Mouse (Mus musculus): ENCODE data around the gene Tnnt1.
A peak's percentile ranks its signal among the peaks of the same experiment; 100 is the strongest.
"Not testable (repeated sequence)": the region's sequence is repeated elsewhere in the genome, so short reads cannot be mapped to it uniquely, and the experiment has no call there.

Gene Tnnt1

DNA sequence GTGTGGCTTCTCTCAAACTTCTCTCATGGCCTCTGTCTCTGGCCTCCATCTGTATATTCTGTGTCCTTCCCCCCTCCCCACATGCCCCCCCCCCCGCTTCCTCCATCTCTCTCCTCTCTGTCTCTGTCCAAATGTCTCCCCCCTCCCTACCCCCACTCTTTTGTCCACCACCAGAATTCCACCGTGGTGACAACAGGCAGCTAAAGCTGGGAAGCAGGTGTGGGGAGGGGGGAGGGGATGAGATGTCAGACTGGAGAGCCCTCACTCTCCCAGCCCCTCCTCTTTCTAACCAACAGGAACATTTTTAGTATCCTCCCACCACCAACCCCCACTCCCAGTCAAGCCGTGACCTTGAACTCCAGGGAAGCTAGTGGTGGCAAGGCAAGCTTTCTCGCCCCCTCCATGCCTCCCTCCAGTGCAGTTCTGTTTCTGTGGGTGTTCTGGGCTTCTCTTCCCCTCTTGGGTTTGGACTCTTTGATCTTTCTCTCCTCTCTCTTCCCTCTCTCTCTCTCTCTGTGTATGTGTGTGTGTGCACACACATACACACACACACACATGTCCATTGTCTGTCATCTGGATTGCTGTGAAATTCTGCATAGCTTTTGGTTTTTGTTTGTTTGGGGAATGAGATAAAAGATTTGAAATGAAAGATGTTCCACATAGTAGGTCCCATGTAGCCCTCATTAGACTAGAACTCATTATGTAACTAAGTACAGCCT lies at the start of gene Tnnt1:
TSS of gene Tnnt1 (minus strand) at position 51 of the 719 bp plus-strand sequence.
- no peak for DNase-seq

- no peak for DNase-seq
These were observed 46.5 kb upstream of the Tnnt1 start for GRCm38 (mm10) chr7:4562660-4563059.

DNA sequence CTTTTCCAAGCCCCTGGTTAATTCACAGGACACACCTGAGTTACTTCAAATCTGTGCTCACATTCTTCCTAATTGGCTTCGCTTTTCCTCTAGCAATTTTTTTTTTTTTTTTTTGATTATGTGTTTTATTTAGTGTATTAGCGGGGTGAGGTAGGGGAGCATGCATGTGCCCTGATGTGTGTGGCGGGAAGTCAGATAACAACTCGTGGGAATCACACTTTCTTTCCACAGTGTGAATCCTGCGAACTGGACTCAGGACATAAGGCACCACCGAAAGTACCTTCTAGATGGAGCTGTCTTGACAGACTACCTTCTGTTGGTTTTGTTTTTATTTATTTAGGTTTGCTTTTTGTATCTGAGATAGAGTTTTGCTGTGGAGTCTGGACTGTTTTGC lies 41.0 kb upstream of the Tnnt1 start:
- DNase-seq, result no peak

GRCm38 (mm10) chr7:4556256-4557166 lies 40.3 kb upstream of the Tnnt1 start:
- DNase-seq, result peak; percentile 76

- DNase-seq, result peak; percentile 36
These were observed 31.0 kb upstream of the Tnnt1 start, which contains the start of gene Syt5 for GRCm38 (mm10) chr7:4547221-4547641. Gene Syt5, minus strand, starts transcription at chr7:4547541.

- peak; percentile 80 for DNase-seq
These were observed 30.5 kb upstream of the Tnnt1 start for GRCm38 (mm10) chr7:4546591-4547131.

DNA sequence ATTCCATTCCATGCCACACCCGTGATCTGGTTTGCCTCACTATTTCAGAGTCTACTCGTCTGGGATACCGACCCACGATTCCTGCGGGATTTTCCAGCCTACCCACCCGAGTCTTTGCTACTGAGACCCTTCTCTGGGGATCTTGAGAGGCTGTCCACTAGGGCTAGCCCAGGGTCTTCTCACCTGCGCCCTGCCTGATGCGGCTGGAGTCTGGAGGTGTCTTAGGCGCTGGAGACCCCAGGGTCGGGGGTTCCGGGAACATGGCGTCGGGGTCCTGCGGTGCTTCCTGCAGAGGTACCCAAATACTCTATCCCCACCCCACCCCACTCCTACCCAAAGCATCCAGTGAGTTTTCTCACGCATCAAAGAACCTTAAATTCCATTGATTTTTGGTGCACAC lies 29.9 kb upstream of the Tnnt1 start:
- DNase-seq, result no peak

DNA sequence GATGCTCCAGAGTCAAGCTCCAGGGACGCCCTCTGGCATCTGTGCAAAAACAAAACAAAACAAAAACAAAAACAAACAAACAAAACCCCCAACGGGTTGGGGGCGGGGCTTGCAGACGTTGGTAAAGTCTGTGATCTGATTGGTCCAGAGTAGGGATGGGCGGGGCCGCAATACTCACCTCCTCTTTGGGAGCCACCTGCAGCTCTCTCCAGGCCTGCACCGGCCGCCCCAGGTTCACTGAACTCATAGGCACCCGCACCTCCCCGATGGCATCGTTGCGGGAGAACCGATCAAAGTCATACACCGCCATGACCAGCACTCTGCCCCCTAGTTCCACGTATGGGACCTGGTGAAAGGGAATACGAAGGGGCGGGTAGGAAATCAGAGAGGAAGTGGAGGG lies 25.8 kb upstream of the Tnnt1 start:
- DNase-seq, result no peak

DNA sequence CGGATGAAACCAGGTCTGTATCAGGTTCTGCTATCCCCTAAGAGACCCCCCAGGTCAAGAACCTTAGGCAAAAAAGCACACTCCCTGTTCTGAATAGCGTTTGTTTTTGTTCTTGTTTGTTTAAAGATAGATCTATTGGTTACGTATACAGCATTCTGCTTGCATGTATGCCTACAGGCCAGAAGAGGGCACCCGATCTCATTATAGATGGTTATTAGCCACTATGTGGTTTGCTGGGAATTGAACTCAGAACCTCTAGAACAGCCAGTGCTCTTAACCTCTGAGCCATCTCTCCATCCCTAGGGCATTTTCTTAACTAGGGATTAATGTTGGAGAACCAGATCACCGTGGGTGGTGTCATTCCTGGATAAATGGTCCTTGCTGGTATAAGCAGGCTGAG lies 25.2 kb upstream of the Tnnt1 start:
- no peak for DNase-seq

- DNase-seq, result no peak
These were observed 22.8 kb upstream of the Tnnt1 start for GRCm38 (mm10) chr7:4539019-4539418.

GRCm38 (mm10) chr7:4537181-4537580 lies 21.0 kb upstream of the Tnnt1 start:
- no peak for DNase-seq

- DNase-seq, result no peak
These were observed 20.2 kb upstream of the Tnnt1 start for GRCm38 (mm10) chr7:4536369-4536768.

DNA sequence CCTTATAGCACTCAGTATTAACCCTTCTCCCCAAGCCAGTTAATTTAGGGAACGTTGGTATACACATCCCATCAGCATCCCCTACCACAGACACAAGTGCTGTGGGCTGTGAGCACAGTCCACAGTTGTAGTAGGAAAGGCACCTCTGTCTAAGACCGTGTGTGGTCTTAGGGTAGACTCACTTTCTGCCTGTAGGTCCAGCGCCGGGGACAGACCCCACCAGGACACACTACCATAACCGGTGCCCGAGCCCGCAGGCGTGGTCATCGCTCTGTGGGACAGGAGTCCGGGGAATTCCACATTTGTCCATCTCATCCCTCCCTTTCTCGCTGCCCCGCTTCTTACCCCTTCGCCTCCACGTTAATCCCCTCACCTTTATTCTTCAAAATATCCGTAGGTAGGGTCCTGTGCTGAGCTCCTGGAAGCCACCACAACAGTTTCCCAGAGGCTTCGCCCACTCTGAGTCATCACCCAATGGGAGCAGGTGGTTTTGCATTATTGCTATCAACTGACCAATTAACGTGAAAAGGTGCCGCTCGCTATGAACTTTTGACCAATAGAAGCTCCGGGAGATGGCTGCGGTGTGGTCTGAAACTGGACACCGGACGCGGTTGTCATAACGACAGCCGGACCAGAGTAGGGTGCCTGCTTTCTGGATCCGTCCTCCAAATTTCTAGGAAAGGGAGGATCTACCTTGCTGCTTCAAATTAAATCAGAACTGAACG lies 16.0 kb upstream of the Tnnt1 start, which contains the start of gene Dnaaf3:
TSS of gene Dnaaf3 (minus strand) at position 449 of the 725 bp plus-strand sequence.
- no peak for DNase-seq

DNA sequence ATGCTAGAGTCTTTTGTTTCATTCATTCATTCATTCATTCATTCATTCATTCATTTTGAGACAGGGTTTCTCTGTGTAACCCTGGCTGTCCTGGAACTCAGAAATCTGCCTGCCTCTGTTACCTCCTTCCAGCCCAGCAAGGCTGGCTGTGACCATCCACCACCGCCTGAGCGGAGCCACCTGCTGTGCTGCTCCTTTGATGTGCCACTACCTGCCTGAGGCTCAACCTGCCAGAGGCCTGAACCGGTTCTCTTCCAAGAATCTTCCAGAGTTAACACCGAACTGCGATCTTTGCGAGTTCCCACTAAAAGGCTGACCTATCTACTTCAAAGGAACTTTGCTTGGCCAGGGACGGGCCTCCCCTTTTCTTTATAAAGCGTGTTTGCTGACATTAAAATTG lies 14.0 kb upstream of the Tnnt1 start:
- not testable (repeated sequence) for DNase-seq

DNA sequence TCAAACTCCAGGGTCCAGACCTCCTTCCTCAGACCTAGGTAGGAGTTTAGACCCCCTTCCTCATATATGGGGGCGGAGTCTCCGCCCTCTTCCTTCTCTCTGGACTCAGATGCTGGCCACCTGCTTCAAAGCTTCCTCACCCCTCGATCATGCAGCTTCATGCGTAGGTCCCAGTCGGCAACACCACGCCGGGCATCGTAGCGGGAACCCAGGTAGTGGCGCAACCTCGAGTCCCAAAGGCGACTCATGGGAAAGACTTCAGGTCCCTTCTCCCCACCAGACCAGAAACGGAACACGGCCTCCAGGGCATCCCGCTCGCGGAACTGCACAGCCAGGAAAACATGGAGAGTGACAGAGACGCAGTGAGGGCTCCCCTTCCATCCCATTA lies 11.1 kb upstream of the Tnnt1 start:
- no peak for DNase-seq

DNA sequence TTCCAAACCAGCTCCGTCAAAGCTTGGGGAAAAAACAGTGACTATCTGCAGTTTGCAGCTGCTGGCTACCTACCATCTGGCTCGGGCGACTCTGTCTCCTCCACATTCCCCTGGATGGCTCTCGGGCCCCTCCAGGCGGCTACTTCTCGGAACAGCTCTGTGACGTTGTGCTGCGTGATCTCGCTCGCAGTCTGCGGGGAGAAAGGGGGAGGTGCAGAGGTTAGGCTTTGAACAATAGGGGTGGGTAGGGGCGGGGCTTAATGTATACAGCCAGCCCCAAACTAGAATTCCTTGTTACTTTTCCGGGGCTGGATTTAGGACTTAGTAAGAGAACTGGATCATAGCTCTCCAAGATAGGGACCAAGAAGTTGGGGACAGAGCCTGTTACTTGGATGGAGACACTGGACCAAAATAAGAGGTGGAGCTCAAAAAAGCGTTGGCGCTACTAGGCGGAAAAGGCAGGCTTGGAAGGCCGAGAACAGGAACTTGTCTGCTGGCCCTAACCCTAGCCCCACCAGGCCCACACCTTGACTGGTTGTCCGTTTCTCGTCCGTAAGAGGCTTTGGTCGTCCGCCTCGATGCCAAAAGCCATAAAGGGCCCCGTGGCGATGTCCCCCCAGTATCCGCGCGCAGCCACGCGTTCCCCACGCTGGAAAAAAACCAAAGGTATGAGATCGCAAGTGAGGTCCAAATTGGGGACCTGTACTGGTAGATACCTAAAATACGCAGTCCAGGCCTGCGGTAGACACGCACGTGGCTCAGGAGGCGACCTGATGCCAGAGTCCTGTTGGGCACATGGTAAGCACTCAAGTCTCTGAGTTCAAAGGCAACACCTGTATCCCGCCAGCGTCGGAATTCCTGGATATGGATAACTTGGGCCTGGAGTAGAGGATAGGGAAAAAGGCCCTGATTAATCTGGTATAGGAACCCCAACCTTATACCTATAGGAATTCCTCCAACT lies 10.4 kb upstream of the Tnnt1 start:
- DNase-seq, result peak; percentile 52

GRCm38 (mm10) chr7:4524212-4524922 lies 8.2 kb upstream of the Tnnt1 start, which contains the start of gene Tnni3:
Gene Tnni3, minus strand, starts transcription at chr7:4524229.
- DNase-seq, result not testable (repeated sequence)

DNA sequence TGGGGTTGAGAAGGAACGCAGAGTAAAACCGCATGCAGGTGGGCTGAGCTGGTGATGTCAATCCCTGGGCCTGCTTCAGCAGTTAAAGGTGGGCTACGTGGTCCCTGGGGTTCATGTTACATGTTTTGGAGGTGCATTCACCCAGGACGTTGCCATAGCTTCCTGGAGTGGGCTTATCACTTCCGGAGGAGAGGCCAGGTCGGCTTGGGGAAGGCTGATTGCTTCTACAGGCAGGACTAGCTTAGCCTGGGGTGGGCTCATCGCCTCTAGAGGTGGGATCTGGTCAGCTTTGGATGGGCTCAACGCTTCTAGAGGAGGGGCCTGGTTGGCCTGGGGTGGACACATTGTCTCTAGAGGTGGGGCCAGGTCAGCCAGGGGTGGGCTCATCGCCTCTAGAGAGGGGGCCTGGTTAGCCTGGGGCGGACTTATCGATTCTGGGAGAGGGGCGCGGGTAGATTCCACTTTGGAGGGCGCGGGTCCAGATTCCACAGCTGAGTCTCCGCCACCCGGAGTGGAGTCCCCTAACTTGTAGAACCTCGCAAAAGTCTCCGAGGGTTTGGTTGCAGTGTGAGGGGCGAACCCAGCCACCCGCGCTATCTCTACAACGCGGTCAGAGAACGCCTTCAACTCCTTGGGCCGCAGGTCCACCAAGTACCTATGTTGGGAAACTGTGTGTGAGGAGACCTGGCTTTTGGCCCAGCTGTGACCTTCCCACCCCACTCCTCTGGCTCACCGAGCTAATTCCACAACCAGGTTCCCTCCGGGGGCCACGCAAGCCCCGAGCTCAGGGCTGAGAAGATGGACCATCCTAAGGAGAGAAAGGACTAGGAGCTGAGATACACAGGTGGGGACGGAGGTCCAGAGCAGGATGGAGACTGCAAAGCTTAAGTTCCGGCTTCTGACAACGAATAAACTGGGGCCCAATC lies 7.3 kb upstream of the Tnnt1 start:
- no peak for DNase-seq

GRCm38 (mm10) chr7:4522292-4522691 lies 6.1 kb upstream of the Tnnt1 start:
- DNase-seq, result no peak
